Mouse (Mus musculus): ENCODE results near the gene Ell. TPM values are rescaled to one million over a fixed set of nuclear protein-coding genes. Genes with fewer than 3 reads are reported as not detected.

Ell gene
- polyA plus RNA-seq, 1 experiment: 45.6 TPM

GRCm38 (mm10) chr8:70564696-70565235 lies 25.5 kb downstream of the Ell start:
- no peaks in the 10 kb centered on the region for H3K27me3 ChIP-seq (ENCODE audit: control insufficient read depth, insufficient read depth, low read length)
- 63% methylated on average over 3 of the region's 3 CpGs for WGBS
- H3K36me3 ChIP-seq (ENCODE audit: control insufficient read depth, insufficient read depth, low read length): no peaks in the 10 kb centered on the region; the same call in 1 of the 2 replicates
- peak overlapping the region; percentile 12; the same call in 1 of the 2 replicates for H3K27ac ChIP-seq (ENCODE audit: insufficient read depth, low read depth, low read length)
- TF ChIP-seq POLR2A (IDR thresholded peaks at IDR 0.05; ENCODE audit: low read depth, low read length) (no peak), CTCF (IDR thresholded peaks at IDR 0.05; ENCODE audit: extremely low read depth, insufficient read length, insufficient replicate concordance, low read depth, low read length) (no peak)
- no peak overlapping the region for H3K4me3 ChIP-seq (ENCODE audit: low read depth, low read length)
- peaks cover 56% of the 10 kb centered on the region for H3K4me1 ChIP-seq (ENCODE audit: control insufficient read depth, insufficient read depth, insufficient read length, low read length)

- no peaks in the 10 kb centered on the region for H3K27me3 ChIP-seq (ENCODE audit: control insufficient read depth, insufficient read depth, low read length)
- peak overlapping the region; percentile 11; the same call in 1 of the 2 replicates for H3K27ac ChIP-seq (ENCODE audit: insufficient read depth, low read depth, low read length)
- H3K36me3 ChIP-seq (ENCODE audit: control insufficient read depth, insufficient read depth, low read length): no peaks in the 10 kb centered on the region; the same call in 1 of the 2 replicates
- WGBS: 20% methylated on average over 3 of the region's 3 CpGs
- no peak overlapping the region for H3K4me3 ChIP-seq (ENCODE audit: low read depth, low read length)
- TF ChIP-seq POLR2A (IDR thresholded peaks at IDR 0.05; ENCODE audit: low read depth, low read length) (no peak), CTCF (IDR thresholded peaks at IDR 0.05; ENCODE audit: extremely low read depth, insufficient read length, insufficient replicate concordance, low read depth, low read length) (no peak)
- peaks cover 54% of the 10 kb centered on the region for H3K4me1 ChIP-seq (ENCODE audit: control insufficient read depth, insufficient read depth, insufficient read length, low read length)
Measured at GRCm38 (mm10) chr8:70565561-70565960, 26.3 kb downstream of the Ell start.

- Histone ChIP-seq H3K4me3 (ENCODE audit: low read depth, low read length) (no peak overlapping the region), H3K27ac (ENCODE audit: insufficient read depth, low read depth, low read length) (no peak overlapping the region), H3K4me1 (ENCODE audit: control insufficient read depth, insufficient read depth, insufficient read length, low read length) (peaks cover 16% of the 10 kb centered on the region), H3K27me3 (ENCODE audit: control insufficient read depth, insufficient read depth, low read length) (no peaks in the 10 kb centered on the region), H3K36me3 (ENCODE audit: control insufficient read depth, insufficient read depth, low read length) (peaks cover 8% of the 10 kb centered on the region)
- TF ChIP-seq CTCF (IDR thresholded peaks at IDR 0.05; ENCODE audit: extremely low read depth, insufficient read length, insufficient replicate concordance, low read depth, low read length) (no peak), POLR2A (IDR thresholded peaks at IDR 0.05; ENCODE audit: low read depth, low read length) (no peak)
Measured at GRCm38 (mm10) chr8:70570360-70570759, 31.1 kb downstream of the Ell start.

- WGBS: 71% methylated on average over 6 of the region's 6 CpGs
- peaks cover 8% of the 10 kb centered on the region for H3K36me3 ChIP-seq (ENCODE audit: control insufficient read depth, insufficient read depth, low read length)
- H3K27me3 ChIP-seq (ENCODE audit: control insufficient read depth, insufficient read depth, low read length): no peaks in the 10 kb centered on the region
- no peak overlapping the region for H3K27ac ChIP-seq (ENCODE audit: insufficient read depth, low read depth, low read length)
- H3K4me1 ChIP-seq (ENCODE audit: control insufficient read depth, insufficient read depth, insufficient read length, low read length): peaks cover 12% of the 10 kb centered on the region
- H3K4me3 ChIP-seq (ENCODE audit: low read depth, low read length): no peak overlapping the region
- no peak for TF ChIP-seq POLR2A (IDR thresholded peaks at IDR 0.05; ENCODE audit: low read depth, low read length)
Measured at GRCm38 (mm10) chr8:70570990-70571389, 31.7 kb downstream of the Ell start.

- H3K36me3 ChIP-seq (ENCODE audit: control insufficient read depth, insufficient read depth, low read length): peaks cover 23% of the 10 kb centered on the region
- peaks cover 9% of the 10 kb centered on the region for H3K4me1 ChIP-seq (ENCODE audit: control insufficient read depth, insufficient read depth, insufficient read length, low read length)
- TF ChIP-seq CTCF (IDR thresholded peaks at IDR 0.05; ENCODE audit: extremely low read depth, insufficient read length, insufficient replicate concordance, low read depth, low read length) (no peak), POLR2A (IDR thresholded peaks at IDR 0.05; ENCODE audit: low read depth, low read length) (no peak)
- H3K27me3 ChIP-seq (ENCODE audit: control insufficient read depth, insufficient read depth, low read length): no peaks in the 10 kb centered on the region
- no peak overlapping the region for H3K27ac ChIP-seq (ENCODE audit: insufficient read depth, low read depth, low read length)
- H3K4me3 ChIP-seq (ENCODE audit: low read depth, low read length): no peak overlapping the region
Measured at GRCm38 (mm10) chr8:70574302-70574701, 35.0 kb downstream of the Ell start.

GRCm38 (mm10) chr8:70574915-70575314 lies 35.7 kb downstream of the Ell start:
- 40% methylated on average over 4 of the region's 4 CpGs for WGBS
- Histone ChIP-seq H3K27me3 (ENCODE audit: control insufficient read depth, insufficient read depth, low read length) (no peaks in the 10 kb centered on the region), H3K36me3 (ENCODE audit: control insufficient read depth, insufficient read depth, low read length) (peaks cover 24% of the 10 kb centered on the region), H3K4me1 (ENCODE audit: control insufficient read depth, insufficient read depth, insufficient read length, low read length) (peaks cover 5% of the 10 kb centered on the region; the same call in 1 of the 2 replicates), H3K27ac (ENCODE audit: insufficient read depth, low read depth, low read length) (no peak overlapping the region), H3K4me3 (ENCODE audit: low read depth, low read length) (no peak overlapping the region)
- no peak for TF ChIP-seq POLR2A (IDR thresholded peaks at IDR 0.05; ENCODE audit: low read depth, low read length)
- no peak for TF ChIP-seq CTCF (IDR thresholded peaks at IDR 0.05; ENCODE audit: extremely low read depth, insufficient read length, insufficient replicate concordance, low read depth, low read length)

GRCm38 (mm10) chr8:70577207-70577606 lies 38.0 kb downstream of the Ell start:
- no peaks in the 10 kb centered on the region for H3K27me3 ChIP-seq (ENCODE audit: control insufficient read depth, insufficient read depth, low read length)
- H3K36me3 ChIP-seq (ENCODE audit: control insufficient read depth, insufficient read depth, low read length): peaks cover 45% of the 10 kb centered on the region
- H3K4me3 ChIP-seq (ENCODE audit: low read depth, low read length): no peak overlapping the region
- H3K4me1 ChIP-seq (ENCODE audit: control insufficient read depth, insufficient read depth, insufficient read length, low read length): peaks cover 2% of the 10 kb centered on the region; the same call in 1 of the 2 replicates
- H3K27ac ChIP-seq (ENCODE audit: insufficient read depth, low read depth, low read length): no peak overlapping the region
- whole genome bisulfite sequencing: 93% methylated on average over 3 of the region's 3 CpGs
- TF ChIP-seq CTCF (IDR thresholded peaks at IDR 0.05; ENCODE audit: extremely low read depth, insufficient read length, insufficient replicate concordance, low read depth, low read length): no peak
- no peak for TF ChIP-seq POLR2A (IDR thresholded peaks at IDR 0.05; ENCODE audit: low read depth, low read length)

Measured in small intestine, adult 2 months (tissue).